Mouse (Mus musculus): ENCODE results near the gene Srsf6. TPM values are rescaled to one million over a fixed set of nuclear protein-coding genes. Genes with fewer than 3 reads are reported as not detected.
"Not testable (repeated sequence)": the region's sequence is repeated elsewhere in the genome, so short reads cannot be mapped to it uniquely, and the experiment has no call there.

Gene Srsf6
- polyA plus RNA-seq (2015; fragmentation: Nextera tagmentation; extraction: Ambion mirVana), result 73.7 and 77.4 TPM in 2 replicates

GRCm38 (mm10) chr2:162931123-162931673, at the start of gene Srsf6:
Gene Srsf6, plus strand, starts transcription at chr2:162931528.
- Histone ChIP-seq H3K4me3 (ENCODE audit: low read depth, low read length) (peak within 1 kb of the TSS; percentile 99), H3K4me1 (ENCODE audit: control insufficient read depth, low read depth, low read length) (peaks cover 11% of the 10 kb centered on the region), H3K4me2 (ENCODE audit: low read depth, low read length) (peak within 1 kb of the TSS; percentile 94), H3K27me3 (ENCODE audit: control insufficient read depth, insufficient read depth, low read depth, low read length) (no peaks in the 10 kb centered on the region), H3K36me3 (ENCODE audit: control insufficient read depth, insufficient read depth) (peaks cover 30% of the 10 kb centered on the region), H3K27ac (ENCODE audit: low read length) (peak within 1 kb of the TSS; percentile 93), H3K9ac (ENCODE audit: low read depth, low read length) (peak within 1 kb of the TSS; percentile 100), H3K9me3 (replicated peaks; ENCODE audit: control insufficient read depth, low read length) (no peaks in the 10 kb centered on the region)
- peak; percentile 95 for ATAC-seq (ENCODE audit: low read depth)
- WGBS (ENCODE audit: insufficient replicate concordance), result under 1% methylated on average over 49 of the region's 68 CpGs

GRCm38 (mm10) chr2:162884101-162884500, 47.2 kb upstream of the Srsf6 start:
- H3K9me3 ChIP-seq (replicated peaks; ENCODE audit: control insufficient read depth, low read length), result no peaks in the 10 kb centered on the region
- no peak overlapping the region for H3K4me2 ChIP-seq (ENCODE audit: low read depth, low read length)
- no peak overlapping the region for H3K9ac ChIP-seq (ENCODE audit: low read depth, low read length)
- no peak overlapping the region for H3K27ac ChIP-seq (ENCODE audit: low read length)
- no peak for ATAC-seq (ENCODE audit: low read depth)
- H3K4me3 ChIP-seq (ENCODE audit: low read depth, low read length), result no peak overlapping the region
- WGBS (ENCODE audit: insufficient replicate concordance), result 25% methylated on average over 2 of the region's 2 CpGs
- H3K4me1 ChIP-seq (ENCODE audit: control insufficient read depth, low read depth, low read length), result no peaks in the 10 kb centered on the region
- H3K27me3 ChIP-seq (ENCODE audit: control insufficient read depth, insufficient read depth, low read depth, low read length), result no peaks in the 10 kb centered on the region
- H3K36me3 ChIP-seq (ENCODE audit: control insufficient read depth, insufficient read depth), result no peaks in the 10 kb centered on the region

- H3K4me1 ChIP-seq (ENCODE audit: control insufficient read depth, low read depth, low read length), result no peaks in the 10 kb centered on the region
Observed at GRCm38 (mm10) chr2:162887121-162887520, 44.2 kb upstream of the Srsf6 start.

GRCm38 (mm10) chr2:162888677-162889076, 42.7 kb upstream of the Srsf6 start:
- H3K4me3 ChIP-seq (ENCODE audit: low read depth, low read length), result no peak overlapping the region
- H3K9me3 ChIP-seq (replicated peaks; ENCODE audit: control insufficient read depth, low read length), result no peaks in the 10 kb centered on the region
- H3K9ac ChIP-seq (ENCODE audit: low read depth, low read length), result no peak overlapping the region
- H3K27me3 ChIP-seq (ENCODE audit: control insufficient read depth, insufficient read depth, low read depth, low read length), result no peaks in the 10 kb centered on the region
- 72% methylated on average over 8 of the region's 8 CpGs for WGBS (ENCODE audit: insufficient replicate concordance)
- H3K4me2 ChIP-seq (ENCODE audit: low read depth, low read length), result no peak overlapping the region
- no peak overlapping the region for H3K27ac ChIP-seq (ENCODE audit: low read length)
- ATAC-seq (ENCODE audit: low read depth), result no peak
- H3K4me1 ChIP-seq (ENCODE audit: control insufficient read depth, low read depth, low read length), result no peaks in the 10 kb centered on the region
- no peaks in the 10 kb centered on the region for H3K36me3 ChIP-seq (ENCODE audit: control insufficient read depth, insufficient read depth)

More at GRCm38 (mm10) chr2:162887121-162887520, 44.2 kb upstream of the Srsf6 start:
- Histone ChIP-seq H3K9me3 (replicated peaks; ENCODE audit: control insufficient read depth, low read length) (no peaks in the 10 kb centered on the region), H3K27me3 (ENCODE audit: control insufficient read depth, insufficient read depth, low read depth, low read length) (no peaks in the 10 kb centered on the region), H3K9ac (ENCODE audit: low read depth, low read length) (no peak overlapping the region), H3K4me3 (ENCODE audit: low read depth, low read length) (no peak overlapping the region), H3K36me3 (ENCODE audit: control insufficient read depth, insufficient read depth) (no peaks in the 10 kb centered on the region), H3K4me2 (ENCODE audit: low read depth, low read length) (no peak overlapping the region), H3K27ac (ENCODE audit: low read length) (no peak overlapping the region)
- ATAC-seq (ENCODE audit: low read depth), result no peak
- 47% methylated on average over 5 of the region's 5 CpGs for WGBS (ENCODE audit: insufficient replicate concordance)

GRCm38 (mm10) chr2:162889191-162889590, 42.1 kb upstream of the Srsf6 start:
- Histone ChIP-seq H3K4me2 (ENCODE audit: low read depth, low read length) (no peak overlapping the region), H3K4me1 (ENCODE audit: control insufficient read depth, low read depth, low read length) (no peaks in the 10 kb centered on the region), H3K4me3 (ENCODE audit: low read depth, low read length) (no peak overlapping the region), H3K9me3 (replicated peaks; ENCODE audit: control insufficient read depth, low read length) (no peaks in the 10 kb centered on the region), H3K27me3 (ENCODE audit: control insufficient read depth, insufficient read depth, low read depth, low read length) (no peaks in the 10 kb centered on the region), H3K9ac (ENCODE audit: low read depth, low read length) (no peak overlapping the region), H3K27ac (ENCODE audit: low read length) (no peak overlapping the region), H3K36me3 (ENCODE audit: control insufficient read depth, insufficient read depth) (no peaks in the 10 kb centered on the region)
- WGBS (ENCODE audit: insufficient replicate concordance), result 58% methylated on average over 7 of the region's 7 CpGs
- no peak for ATAC-seq (ENCODE audit: low read depth)

- no peak overlapping the region for H3K9ac ChIP-seq (ENCODE audit: low read depth, low read length)
- no peak overlapping the region for H3K4me3 ChIP-seq (ENCODE audit: low read depth, low read length)
- H3K4me2 ChIP-seq (ENCODE audit: low read depth, low read length), result no peak overlapping the region
- H3K27ac ChIP-seq (ENCODE audit: low read length), result no peak overlapping the region
- H3K27me3 ChIP-seq (ENCODE audit: control insufficient read depth, insufficient read depth, low read depth, low read length), result no peaks in the 10 kb centered on the region
- WGBS (ENCODE audit: insufficient replicate concordance), result 67% methylated on average over 12 of the region's 12 CpGs
- no peaks in the 10 kb centered on the region for H3K9me3 ChIP-seq (replicated peaks; ENCODE audit: control insufficient read depth, low read length)
- ATAC-seq (ENCODE audit: low read depth), result no peak
- H3K4me1 ChIP-seq (ENCODE audit: control insufficient read depth, low read depth, low read length), result no peaks in the 10 kb centered on the region
- H3K36me3 ChIP-seq (ENCODE audit: control insufficient read depth, insufficient read depth), result no peaks in the 10 kb centered on the region
Observed at GRCm38 (mm10) chr2:162889731-162890130, 41.6 kb upstream of the Srsf6 start.

GRCm38 (mm10) chr2:162892979-162893378, 38.3 kb upstream of the Srsf6 start:
- not testable (repeated sequence) for H3K4me2 ChIP-seq (ENCODE audit: low read depth, low read length); H3K9ac ChIP-seq (ENCODE audit: low read depth, low read length); H3K9me3 ChIP-seq (replicated peaks; ENCODE audit: control insufficient read depth, low read length); H3K4me1 ChIP-seq (ENCODE audit: control insufficient read depth, low read depth, low read length); ATAC-seq (ENCODE audit: low read depth); H3K4me3 ChIP-seq (ENCODE audit: low read depth, low read length); H3K36me3 ChIP-seq (ENCODE audit: control insufficient read depth, insufficient read depth); H3K27me3 ChIP-seq (ENCODE audit: control insufficient read depth, insufficient read depth, low read depth, low read length); H3K27ac ChIP-seq (ENCODE audit: low read length)
- WGBS (ENCODE audit: insufficient replicate concordance), result 53% methylated on average over 3 of the region's 3 CpGs

GRCm38 (mm10) chr2:162899256-162899655, 32.1 kb upstream of the Srsf6 start:
- H3K4me1 ChIP-seq (ENCODE audit: control insufficient read depth, low read depth, low read length); H3K4me2 ChIP-seq (ENCODE audit: low read depth, low read length); H3K27ac ChIP-seq (ENCODE audit: low read length); H3K4me3 ChIP-seq (ENCODE audit: low read depth, low read length); H3K9ac ChIP-seq (ENCODE audit: low read depth, low read length); ATAC-seq (ENCODE audit: low read depth); H3K27me3 ChIP-seq (ENCODE audit: control insufficient read depth, insufficient read depth, low read depth, low read length); H3K36me3 ChIP-seq (ENCODE audit: control insufficient read depth, insufficient read depth); H3K9me3 ChIP-seq (replicated peaks; ENCODE audit: control insufficient read depth, low read length): not testable (repeated sequence)
- 78% methylated on average over 20 of the region's 20 CpGs for WGBS (ENCODE audit: insufficient replicate concordance)

- Histone ChIP-seq H3K4me2 (ENCODE audit: low read depth, low read length) (no peak overlapping the region), H3K36me3 (ENCODE audit: control insufficient read depth, insufficient read depth) (no peaks in the 10 kb centered on the region), H3K4me1 (ENCODE audit: control insufficient read depth, low read depth, low read length) (no peaks in the 10 kb centered on the region), H3K4me3 (ENCODE audit: low read depth, low read length) (no peak overlapping the region), H3K9me3 (replicated peaks; ENCODE audit: control insufficient read depth, low read length) (no peaks in the 10 kb centered on the region), H3K27ac (ENCODE audit: low read length) (no peak overlapping the region), H3K27me3 (ENCODE audit: control insufficient read depth, insufficient read depth, low read depth, low read length) (no peaks in the 10 kb centered on the region), H3K9ac (ENCODE audit: low read depth, low read length) (no peak overlapping the region)
- ATAC-seq (ENCODE audit: low read depth), result no peak
- WGBS (ENCODE audit: insufficient replicate concordance), result 61% methylated on average over 12 of the region's 12 CpGs
Observed at GRCm38 (mm10) chr2:162899880-162900589, 31.3 kb upstream of the Srsf6 start.

All from liver, embryonic 16.5 days (tissue).